Mouse (Mus musculus): ENCODE data around the gene Creld1.

DNA sequence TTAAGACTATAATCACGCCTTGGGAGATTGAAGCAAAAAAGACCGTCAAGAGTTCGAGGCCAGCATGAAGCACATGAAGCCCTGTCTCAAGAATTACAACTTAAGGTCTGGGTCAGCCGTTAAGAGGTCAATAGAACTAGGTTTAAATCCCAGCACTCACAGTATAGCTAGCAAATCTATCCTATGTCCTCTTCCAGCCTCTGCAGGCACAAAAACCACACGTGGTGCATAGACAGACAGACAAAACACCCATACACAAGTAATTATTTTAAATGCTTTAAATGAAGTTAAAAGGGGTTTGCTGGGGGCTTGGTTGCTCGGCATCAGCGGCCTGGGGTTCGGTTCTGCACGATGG lies 41.0 kb upstream of the Creld1 start:
- no peak for TF ChIP-seq POLR2AphosphoS5 (IDR thresholded peaks at IDR 0.05; ENCODE audit: borderline replicate concordance, low read depth, low read length)
- no peak for TF ChIP-seq HCFC1 (IDR thresholded peaks at IDR 0.05; ENCODE audit: low read depth, low read length)
- no peak for TF ChIP-seq ZNF384 (IDR thresholded peaks at IDR 0.05; ENCODE audit: low read depth, low read length)
- TF ChIP-seq TCF12 (IDR thresholded peaks at IDR 0.05; ENCODE audit: low read depth, low read length) = no peak
- no peak for TF ChIP-seq SMC3 (IDR thresholded peaks at IDR 0.05; ENCODE audit: low read depth, low read length)
